ENCODE assay signal across 11 mouse cellular contexts in the genomic region with DNA sequence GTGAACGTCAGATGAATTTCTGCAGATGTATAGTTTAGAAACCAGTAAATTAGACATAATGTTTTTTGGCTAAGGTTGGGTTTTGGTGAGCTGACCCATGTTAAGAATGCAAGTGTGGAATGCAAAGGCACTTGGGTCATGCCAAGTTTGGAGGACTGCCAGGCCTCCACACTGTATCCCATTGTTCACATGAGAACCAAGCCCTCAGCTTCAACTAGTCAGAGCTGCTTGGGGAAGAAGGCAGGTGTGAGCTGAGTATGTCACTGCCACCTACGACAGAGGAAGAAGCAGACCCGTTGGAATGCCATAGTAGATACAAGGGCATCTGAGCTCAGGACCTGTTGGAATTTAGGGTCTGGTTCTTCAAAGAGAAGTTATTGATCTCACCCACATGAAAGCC. TPM values are rescaled to one million over a fixed set of nuclear protein-coding genes. Genes with fewer than 3 reads are reported as not detected.
DNase-seq lines count a peak whose midpoint lies in the region; ATAC-seq and TF ChIP-seq lines count a peak whose summit lies in the region.
"Had no signal": no experiment of that assay in that cellular context is flagged by ENCODE, and none has a peak within 500 bp of the region (broad histone marks: within the 10 kb centered on the region; RNA-seq: fewer than 3 reads in every experiment).

No protein-coding gene starts in this region.

- H3K27me3 ChIP-seq in forebrain, postnatal 0 days (ENCODE audit: insufficient read depth, low read length): no peaks in the 10 kb centered on the region
- H3K27me3 ChIP-seq in forebrain, embryonic 13.5 days: no peaks in the 10 kb centered on the region
- no peaks in the 10 kb centered on the region for H3K27me3 ChIP-seq in limb, embryonic 14.5 days (ENCODE audit: control insufficient read depth, insufficient read depth, low read length)
- H3K27me3 ChIP-seq in limb, embryonic 10.5 days (ENCODE audit: low read depth, poor library complexity, severe bottlenecking): no peaks in the 10 kb centered on the region
- H3K27me3 ChIP-seq in thymus, adult 2 months (ENCODE audit: control insufficient read depth, insufficient read depth, low read length): no peaks in the 10 kb centered on the region
- H3K27me3 ChIP-seq: liver, embryonic 15.5 days had no signal

- peaks cover 53% of the 10 kb centered on the region for H3K36me3 ChIP-seq in forebrain, postnatal 0 days (ENCODE audit: insufficient read depth)
- peaks cover 31% of the 10 kb centered on the region for H3K36me3 ChIP-seq in forebrain, embryonic 13.5 days (ENCODE audit: poor library complexity, severe bottlenecking)
- peaks cover 5% of the 10 kb centered on the region; the same call in 1 of the 2 replicates for H3K36me3 ChIP-seq in limb, embryonic 14.5 days (ENCODE audit: control insufficient read depth, insufficient read depth, low read length)
- H3K36me3 ChIP-seq in limb, embryonic 10.5 days: no peaks in the 10 kb centered on the region
- no peaks in the 10 kb centered on the region for H3K36me3 ChIP-seq in thymus, adult 2 months (ENCODE audit: control insufficient read depth, insufficient read depth, low read length)

- no peak for TF ChIP-seq CTCF in forebrain, postnatal 0 days (IDR thresholded peaks at IDR 0.05; ENCODE audit: low read depth)
- no peak for TF ChIP-seq CTCF in thymus, adult 2 months (IDR thresholded peaks at IDR 0.05; ENCODE audit: borderline replicate concordance, control insufficient read depth, extremely low read depth, insufficient read depth, low read length, poor library complexity)

- H3K4me3 ChIP-seq in forebrain, postnatal 0 days (ENCODE audit: low read depth, low read length): no peak overlapping the region
- no peak overlapping the region for H3K4me3 ChIP-seq in forebrain, embryonic 13.5 days
- H3K4me3 ChIP-seq in limb, embryonic 14.5 days (replicated peaks; ENCODE audit: low read length): no peak overlapping the region
- no peak overlapping the region for H3K4me3 ChIP-seq in limb, embryonic 10.5 days
- H3K4me3 ChIP-seq in thymus, adult 2 months (ENCODE audit: control insufficient read depth, insufficient read depth, low read length): no peak overlapping the region
- H3K4me3 ChIP-seq: liver, embryonic 15.5 days had no signal

- WGBS in forebrain, postnatal 0 days: 55% methylated on average over 3 of the region's 3 CpGs
- 80% methylated on average over 3 of the region's 3 CpGs for WGBS in forebrain, embryonic 13.5 days
- WGBS in limb, embryonic 14.5 days: 59% methylated on average over 3 of the region's 3 CpGs
- WGBS in limb, embryonic 10.5 days: 90% methylated on average over 3 of the region's 3 CpGs
- 86% methylated on average over 3 of the region's 3 CpGs for WGBS in thymus, adult 2 months

- H3K4me2 ChIP-seq in forebrain, postnatal 0 days (ENCODE audit: low read depth): no peak overlapping the region
- no peak overlapping the region for H3K4me2 ChIP-seq in forebrain, embryonic 13.5 days
- H3K4me2 ChIP-seq in limb, embryonic 14.5 days (replicated peaks; ENCODE audit: low read depth, low read length, severe bottlenecking): no peak overlapping the region
- H3K4me2 ChIP-seq: liver, embryonic 15.5 days had no signal

- no peaks in the 10 kb centered on the region for H3K9me3 ChIP-seq in forebrain, postnatal 0 days (ENCODE audit: low read length)
- H3K9me3 ChIP-seq in forebrain, embryonic 13.5 days (replicated peaks): no peaks in the 10 kb centered on the region
- no peaks in the 10 kb centered on the region for H3K9me3 ChIP-seq in limb, embryonic 14.5 days (ENCODE audit: control insufficient read depth, low read length)
- H3K9me3 ChIP-seq in limb, embryonic 10.5 days (replicated peaks): no peaks in the 10 kb centered on the region
- H3K9me3 ChIP-seq: liver, embryonic 15.5 days had no signal

- no peak for ATAC-seq in forebrain, postnatal 0 days
- no peak for ATAC-seq in forebrain, embryonic 13.5 days
- ATAC-seq in limb, embryonic 14.5 days (ENCODE audit: low FRiP score, low read depth): no peak
- ATAC-seq: inflammation-experienced regulatory T-cells, adult 6 months had no signal

- no peak for DNase-seq in forebrain, postnatal 0 days
- peak; percentile 59 for DNase-seq in limb, embryonic 14.5 days (ENCODE audit: low spot score)
- no peak for DNase-seq in limb, embryonic 10.5 days (ENCODE audit: low spot score)
- peak; percentile 66 for DNase-seq in brain, adult 2 months (ENCODE audit: low read depth, low spot score)
- peak; percentile 30 for DNase-seq in kidney, postnatal 10 days
- no peak for DNase-seq in thymus, adult 2 months
- no peak for DNase-seq in c-Kit-positive CD71-positive TER-119-positive erythroid progenitor cells, embryonic 14.5 days (ENCODE audit: low spot score)
- DNase-seq: right cerebral cortex, adult 18-20 months had no signal

- no peak overlapping the region for H3K9ac ChIP-seq in forebrain, postnatal 0 days
- no peak overlapping the region for H3K9ac ChIP-seq in forebrain, embryonic 13.5 days
- H3K9ac ChIP-seq in limb, embryonic 14.5 days (ENCODE audit: low read depth, low read length, severe bottlenecking): no peak overlapping the region
- H3K9ac ChIP-seq: liver, embryonic 15.5 days had no signal

- no peaks in the 10 kb centered on the region for H3K4me1 ChIP-seq in forebrain, postnatal 0 days (ENCODE audit: insufficient read depth)
- H3K4me1 ChIP-seq in forebrain, embryonic 13.5 days: 0 out of 2 replicates have a peak, but pooled peaks cover 15% of the 10 kb centered on the region
- peaks cover 14% of the 10 kb centered on the region for H3K4me1 ChIP-seq in limb, embryonic 14.5 days (ENCODE audit: control insufficient read depth, insufficient read depth, low read length)
- no peaks in the 10 kb centered on the region for H3K4me1 ChIP-seq in limb, embryonic 10.5 days
- H3K4me1 ChIP-seq in thymus, adult 2 months (replicated peaks; ENCODE audit: control insufficient read depth, insufficient read depth, low read length): peaks cover 14% of the 10 kb centered on the region; the same call in 1 of the 2 replicates

- H3K27ac ChIP-seq in forebrain, postnatal 0 days (ENCODE audit: low read depth, low read length): 0 out of 2 replicates have a peak overlapping the region, but pooled peaks have one; percentile 40
- H3K27ac ChIP-seq in forebrain, embryonic 13.5 days: no peak overlapping the region
- H3K27ac ChIP-seq in limb, embryonic 14.5 days (replicated peaks; ENCODE audit: low read depth, low read length): no peak overlapping the region
- no peak overlapping the region for H3K27ac ChIP-seq in limb, embryonic 10.5 days
- H3K27ac ChIP-seq in thymus, adult 2 months (ENCODE audit: control insufficient read depth, insufficient read depth, low read length): no peak overlapping the region
- H3K27ac ChIP-seq: liver, embryonic 15.5 days had no signal

- no peak for TF ChIP-seq POLR2A in limb, embryonic 14.5 days (IDR thresholded peaks at IDR 0.05; ENCODE audit: borderline replicate concordance, extremely low read depth, insufficient read depth, insufficient read length)
- TF ChIP-seq POLR2A in thymus, adult 2 months (IDR thresholded peaks at IDR 0.05; ENCODE audit: control insufficient read depth, extremely low read depth, insufficient read depth, low read length, poor library complexity): no peak

RNA-seq across cellular contexts. Expression of gene Otulin, which starts 54.6 kb away (rescaled TPM):
- 26.5 and 27.4 TPM in 2 replicates for total RNA-seq in forebrain, postnatal 0 days (2014; rRNA removed)
- polyA plus RNA-seq in forebrain, postnatal 0 days (2015; fragmentation: Nextera tagmentation; extraction: Ambion mirVana): 25.1 and 28.5 TPM in 2 replicates
- 26.3 and 29.2 TPM in 2 replicates for polyA plus RNA-seq in forebrain, embryonic 13.5 days (2015; fragmentation: Nextera tagmentation; extraction: Ambion mirVana)
- polyA plus RNA-seq in limb, embryonic 14.5 days (2012; rRNA removed): 21.4 and 25.7 TPM in 2 replicates
- 42.7 and 43.0 TPM in 2 replicates for polyA plus RNA-seq in limb, embryonic 14.5 days (2014; fragmentation: Nextera tagmentation; extraction: Ambion mirVana)
- 28.9 and 30.6 TPM in 2 replicates for polyA plus RNA-seq in limb, embryonic 10.5 days (2016; fragmentation: Nextera tagmentation; extraction: Ambion mirVana)
- polyA plus RNA-seq in thymus, adult 2 months (2012; rRNA removed): 43.0 and 43.1 TPM in 2 replicates

Comparison
In these comparisons a context has a peak if more than half of its experiments do, and no peak if none do; other contexts are left out.
1. DNase-seq: peak in limb, embryonic 14.5 days (single experiment), brain, adult 2 months (single experiment) and kidney, postnatal 10 days (single experiment); none in forebrain, postnatal 0 days (single experiment), limb, embryonic 10.5 days (single experiment), thymus, adult 2 months (single experiment) and c-Kit-positive CD71-positive TER-119-positive erythroid progenitor cells, embryonic 14.5 days (single experiment).